Comparison of ENCODE assay signal across 8 mouse cellular contexts in the genomic region with DNA sequence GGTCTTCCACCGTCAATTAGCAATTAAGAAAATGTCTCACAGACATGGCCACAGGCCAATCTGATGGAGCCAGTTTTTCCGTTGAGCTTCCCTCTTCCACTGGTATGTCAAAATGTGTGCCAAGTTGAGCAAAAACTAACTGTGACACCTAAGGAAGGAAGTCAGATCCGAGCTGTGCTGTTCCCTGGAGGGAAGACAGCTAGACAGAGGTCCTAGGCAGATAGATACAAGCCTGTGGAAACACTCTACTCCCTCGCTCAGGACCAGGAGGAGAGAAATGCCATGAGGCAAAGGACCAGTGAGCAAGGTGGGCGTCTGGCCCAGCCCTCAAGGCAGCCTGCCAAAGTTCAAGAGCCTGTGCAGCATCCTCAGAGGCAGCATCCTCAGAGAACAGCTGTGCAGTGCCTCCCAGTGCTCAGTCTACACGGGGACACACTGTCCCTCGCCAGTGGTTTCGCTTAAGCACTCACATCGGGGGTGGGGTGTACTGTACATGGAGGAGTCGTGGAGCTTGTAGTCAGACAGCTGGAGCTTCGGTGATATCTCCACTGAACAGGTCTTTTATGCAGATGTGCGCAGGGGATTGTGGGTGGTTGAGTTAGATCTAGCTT. TPM values are rescaled to one million over a fixed set of nuclear protein-coding genes. Genes with fewer than 3 reads are reported as not detected.
DNase-seq lines count a peak whose midpoint lies in the region; ATAC-seq and TF ChIP-seq lines count a peak whose summit lies in the region.

No protein-coding gene starts in this region.

- H3K9ac ChIP-seq in hindbrain, embryonic 15.5 days = no peak overlapping the region
- H3K9ac ChIP-seq in hindbrain, embryonic 14.5 days = no peak overlapping the region
- H3K9ac ChIP-seq in heart, adult 2 months (ENCODE audit: low read depth, low read length) = no peak overlapping the region
- no peak overlapping the region for H3K9ac ChIP-seq in kidney, embryonic 16.5 days (replicated peaks; ENCODE audit: low read length)
- no peak overlapping the region for H3K9ac ChIP-seq in lung, embryonic 14.5 days

- TF ChIP-seq CTCF in heart, adult 2 months (IDR thresholded peaks at IDR 0.05) = no peak
- no peak for TF ChIP-seq CTCF in lung, embryonic 14.5 days (IDR thresholded peaks at IDR 0.05; ENCODE audit: low read depth)

- no peak overlapping the region for H3K27ac ChIP-seq in hindbrain, embryonic 15.5 days (replicated peaks)
- H3K27ac ChIP-seq in hindbrain, embryonic 14.5 days = no peak overlapping the region
- no peak overlapping the region for H3K27ac ChIP-seq in heart, adult 2 months
- H3K27ac ChIP-seq in kidney, embryonic 16.5 days (ENCODE audit: low read length) = no peak overlapping the region
- no peak overlapping the region for H3K27ac ChIP-seq in lung, embryonic 14.5 days (ENCODE audit: low read depth)

- H3K36me3 ChIP-seq in hindbrain, embryonic 15.5 days = peaks cover 30% of the 10 kb centered on the region
- H3K36me3 ChIP-seq in hindbrain, embryonic 14.5 days (replicated peaks; ENCODE audit: control insufficient read depth, insufficient read depth) = peaks cover 51% of the 10 kb centered on the region
- H3K36me3 ChIP-seq in heart, adult 2 months (ENCODE audit: control insufficient read depth, insufficient read depth, low read length) = no peaks in the 10 kb centered on the region
- peaks cover 30% of the 10 kb centered on the region for H3K36me3 ChIP-seq in kidney, embryonic 16.5 days (ENCODE audit: insufficient read depth, low read length)
- H3K36me3 ChIP-seq in lung, embryonic 14.5 days (ENCODE audit: insufficient read depth) = peaks cover 74% of the 10 kb centered on the region

- no peak overlapping the region for H3K4me3 ChIP-seq in hindbrain, embryonic 15.5 days
- no peak overlapping the region for H3K4me3 ChIP-seq in hindbrain, embryonic 14.5 days (replicated peaks; ENCODE audit: low read length)
- no peak overlapping the region for H3K4me3 ChIP-seq in heart, adult 2 months
- H3K4me3 ChIP-seq in kidney, embryonic 16.5 days (ENCODE audit: low read length) = no peak overlapping the region
- no peak overlapping the region for H3K4me3 ChIP-seq in lung, embryonic 14.5 days (ENCODE audit: low read depth, low read length)

- ATAC-seq in hindbrain, embryonic 15.5 days (ENCODE audit: low FRiP score, low read depth) = peak; percentile 68; the same call in 1 of the 2 replicates
- ATAC-seq in hindbrain, embryonic 14.5 days (ENCODE audit: low FRiP score) = no peak
- ATAC-seq in kidney, embryonic 16.5 days (ENCODE audit: low FRiP score, low TSS enrichment) = peak; percentile 57
- ATAC-seq in lung, embryonic 14.5 days (ENCODE audit: insufficient read depth) = peak; percentile 76; the same call in 1 of the 2 replicates
- no peak for ATAC-seq in cerebellum, adult (ENCODE audit: insufficient number of reproducible peaks, low FRiP score, low TSS enrichment)

- no peaks in the 10 kb centered on the region for H3K9me3 ChIP-seq in hindbrain, embryonic 15.5 days
- no peaks in the 10 kb centered on the region for H3K9me3 ChIP-seq in hindbrain, embryonic 14.5 days (ENCODE audit: control insufficient read depth, low read length)
- H3K9me3 ChIP-seq in kidney, embryonic 16.5 days (ENCODE audit: low read length) = no peaks in the 10 kb centered on the region
- no peaks in the 10 kb centered on the region for H3K9me3 ChIP-seq in lung, embryonic 14.5 days (ENCODE audit: low read depth, low read length)

- no peak for DNase-seq in hindbrain, embryonic 14.5 days (ENCODE audit: low spot score)
- peak; percentile 3 for DNase-seq in adipocyte (ENCODE audit: low spot score)
- DNase-seq in heart, adult 2 months = peak; percentile 29 to 35
- peak; percentile 30 for DNase-seq in lung, embryonic 14.5 days
- DNase-seq in testis, postnatal 10 days (ENCODE audit: low spot score) = peak; percentile 78

- no peak overlapping the region for H3K4me2 ChIP-seq in hindbrain, embryonic 15.5 days
- no peak overlapping the region for H3K4me2 ChIP-seq in hindbrain, embryonic 14.5 days (replicated peaks)
- H3K4me2 ChIP-seq in kidney, embryonic 16.5 days (replicated peaks; ENCODE audit: low read depth, low read length) = no peak overlapping the region
- H3K4me2 ChIP-seq in lung, embryonic 14.5 days = no peak overlapping the region

- WGBS in hindbrain, embryonic 15.5 days = 77% methylated on average over 12 of the region's 12 CpGs
- WGBS in hindbrain, embryonic 14.5 days = 87% methylated on average over 12 of the region's 12 CpGs
- 42% methylated on average over 12 of the region's 12 CpGs for WGBS in heart, adult 2 months
- 78% methylated on average over 12 of the region's 12 CpGs for WGBS in kidney, embryonic 16.5 days
- 74% methylated on average over 12 of the region's 12 CpGs for WGBS in lung, embryonic 14.5 days

- 0 out of 2 replicates have a peak, but pooled peaks cover 17% of the 10 kb centered on the region for H3K4me1 ChIP-seq in hindbrain, embryonic 15.5 days (replicated peaks)
- H3K4me1 ChIP-seq in hindbrain, embryonic 14.5 days (replicated peaks; ENCODE audit: control insufficient read depth, insufficient read depth, low read length) = no peaks in the 10 kb centered on the region
- no peaks in the 10 kb centered on the region; the same call in none of the 2 replicates for H3K4me1 ChIP-seq in heart, adult 2 months (ENCODE audit: control insufficient read depth, insufficient read depth, low read length)
- H3K4me1 ChIP-seq in kidney, embryonic 16.5 days (ENCODE audit: insufficient read depth, low read length) = no peaks in the 10 kb centered on the region
- no peaks in the 10 kb centered on the region for H3K4me1 ChIP-seq in lung, embryonic 14.5 days (ENCODE audit: insufficient read depth)

- no peaks in the 10 kb centered on the region for H3K79me2 ChIP-seq in heart, adult 2 months (replicated peaks; ENCODE audit: control insufficient read depth, insufficient read depth, low read length)

- intact Hi-C loops in heart, adult 2 months (cut with DNase I) = loop anchor here (5.0 kb wide), 1 partner anchor 295 kb away; no protein-coding TSS in a partner anchor

- H3K27me3 ChIP-seq in hindbrain, embryonic 15.5 days = no peaks in the 10 kb centered on the region
- H3K27me3 ChIP-seq in hindbrain, embryonic 14.5 days (ENCODE audit: control insufficient read depth, insufficient read depth, low read length) = no peaks in the 10 kb centered on the region
- H3K27me3 ChIP-seq in heart, adult 2 months (ENCODE audit: control insufficient read depth, insufficient read depth, low read length) = no peaks in the 10 kb centered on the region
- H3K27me3 ChIP-seq in kidney, embryonic 16.5 days (ENCODE audit: insufficient read depth, low read length) = no peaks in the 10 kb centered on the region
- no peaks in the 10 kb centered on the region for H3K27me3 ChIP-seq in lung, embryonic 14.5 days (ENCODE audit: insufficient read depth, low read length)

- TF ChIP-seq POLR2A in heart, adult 2 months (IDR thresholded peaks at IDR 0.05; ENCODE audit: insufficient read depth, low read depth, low read length) = no peak

- TF ChIP-seq EP300 in heart, adult 2 months (IDR thresholded peaks at IDR 0.05; ENCODE audit: insufficient read depth, low read depth, low read length) = 0 out of 2 replicates have a peak, but pooled peaks have one; percentile 1

RNA-seq across cellular contexts. Expression of gene Mrps10, which starts 36.6 kb away (rescaled TPM):
- 66.4 and 70.3 TPM in 2 replicates for polyA plus RNA-seq in hindbrain, embryonic 15.5 days (2015; fragmentation: Nextera tagmentation; extraction: Ambion mirVana)
- 61.7 and 72.3 TPM in 2 replicates for polyA plus RNA-seq in hindbrain, embryonic 14.5 days (2014; fragmentation: Nextera tagmentation; extraction: Ambion mirVana)
- 10 to 100 TPM; 18.2 to 22.5 TPM for total RNA-seq in heart, adult 2 months (2021)
- 19.9 and 25.9 TPM in 2 replicates for polyA plus RNA-seq in heart, adult 2 months (2012; rRNA removed)
- polyA plus RNA-seq in kidney, embryonic 16.5 days (2015; fragmentation: Nextera tagmentation; extraction: Ambion mirVana) = 80.0 and 83.3 TPM in 2 replicates
- polyA plus RNA-seq in lung, embryonic 14.5 days (2014; fragmentation: Nextera tagmentation; extraction: Ambion mirVana) = 84.1 and 86.9 TPM in 2 replicates

RNA-seq across cellular contexts. Expression of gene Guca1b, which starts 53.1 kb away (rescaled TPM):
- polyA plus RNA-seq in hindbrain, embryonic 15.5 days (2015; fragmentation: Nextera tagmentation; extraction: Ambion mirVana) = 0.62 and 0.67 TPM in 2 replicates
- polyA plus RNA-seq in hindbrain, embryonic 14.5 days (2014; fragmentation: Nextera tagmentation; extraction: Ambion mirVana) = 0.25 and 0.46 TPM in 2 replicates
- total RNA-seq in heart, adult 2 months (2021) = under 1 TPM; 0.23 to 0.43 TPM
- 0.86 and 1.1 TPM in 2 replicates for polyA plus RNA-seq in heart, adult 2 months (2012; rRNA removed)
- 3.9 and 4.7 TPM in 2 replicates for polyA plus RNA-seq in kidney, embryonic 16.5 days (2015; fragmentation: Nextera tagmentation; extraction: Ambion mirVana)
- 0.41 and 0.49 TPM in 2 replicates for polyA plus RNA-seq in lung, embryonic 14.5 days (2014; fragmentation: Nextera tagmentation; extraction: Ambion mirVana)

Comparison
In these comparisons a context has a peak if more than half of its experiments do, and no peak if none do; other contexts are left out.
1. ATAC-seq: peak in hindbrain, embryonic 15.5 days (single experiment), kidney, embryonic 16.5 days (single experiment) and lung, embryonic 14.5 days (single experiment); none in hindbrain, embryonic 14.5 days (single experiment) and cerebellum, adult (single experiment).